Mouse (Mus musculus) spleen, adult 12 weeks (tissue): ENCODE results near the gene Decr2.
"Not testable (repeated sequence)": the region's sequence is repeated elsewhere in the genome, so short reads cannot be mapped to it uniquely, and the experiment has no call there.

Experiments
- DNase-seq: peaks from one replicate; pipeline ENCODE4 v3.0.0; 2022; ENCODE audit warnings: low spot score

The Decr2 gene

GRCm38 (mm10) chr17:26057787-26058567 lies 32.2 kb downstream of the Decr2 start:
- DNase-seq, result no peak

GRCm38 (mm10) chr17:26057278-26057677 lies 32.9 kb downstream of the Decr2 start:
- DNase-seq, result no peak

- DNase-seq, result no peak
Measured at GRCm38 (mm10) chr17:26055164-26055563, 35.0 kb downstream of the Decr2 start.

DNA sequence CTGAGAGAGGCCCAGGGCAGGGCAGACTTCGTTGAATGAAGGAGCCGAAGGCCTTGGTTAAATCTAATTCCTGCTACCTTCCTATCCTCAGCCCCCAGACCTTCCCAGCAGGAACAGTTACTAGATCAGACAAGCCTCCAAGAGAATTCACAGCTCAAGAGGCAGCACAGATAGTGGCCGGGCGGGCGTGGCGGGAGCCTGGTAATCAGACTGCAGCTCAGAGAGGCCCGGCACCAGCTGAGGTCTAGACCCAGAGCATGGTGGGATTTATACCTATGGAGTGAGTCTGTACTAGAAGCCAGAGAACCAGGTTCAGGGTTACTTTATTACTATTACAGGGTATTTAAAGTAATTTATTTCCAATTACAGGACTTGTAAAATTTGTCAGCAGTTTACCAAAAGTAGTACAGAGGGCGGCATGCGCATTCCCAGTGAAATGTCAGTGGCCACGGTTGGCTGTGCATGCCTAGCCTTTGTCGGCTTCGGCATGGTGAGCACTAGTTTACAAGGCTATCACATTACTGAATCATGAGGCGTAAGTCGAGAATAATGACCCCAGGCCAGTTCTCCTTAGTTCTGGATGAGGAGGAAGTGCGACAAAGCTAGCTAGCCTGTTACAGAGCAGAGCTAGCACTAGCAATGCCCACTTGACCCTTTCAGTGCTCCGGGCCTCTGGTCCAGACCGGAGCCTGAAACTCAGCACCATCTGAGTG lies 35.8 kb downstream of the Decr2 start:
- no peak for DNase-seq

DNA sequence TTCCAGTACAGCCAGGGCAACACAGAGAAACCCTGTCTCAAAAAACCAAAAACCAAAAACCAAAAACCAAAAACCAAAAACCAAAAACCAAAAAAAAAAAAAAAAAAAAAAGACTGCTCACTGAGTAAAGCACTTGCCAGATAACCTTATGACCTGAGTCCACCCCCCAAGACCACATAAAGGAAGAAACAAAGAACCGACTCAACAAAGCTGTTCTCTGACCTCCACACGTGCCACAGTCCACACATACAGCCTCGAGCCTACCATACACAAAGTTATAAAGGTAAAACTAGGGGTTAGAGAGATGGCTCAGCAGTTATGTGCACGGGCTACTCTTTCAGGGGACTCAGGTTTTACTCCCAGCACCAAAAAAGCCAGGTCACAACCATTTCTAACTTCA lies 37.4 kb downstream of the Decr2 start:
- no peak for DNase-seq

DNA sequence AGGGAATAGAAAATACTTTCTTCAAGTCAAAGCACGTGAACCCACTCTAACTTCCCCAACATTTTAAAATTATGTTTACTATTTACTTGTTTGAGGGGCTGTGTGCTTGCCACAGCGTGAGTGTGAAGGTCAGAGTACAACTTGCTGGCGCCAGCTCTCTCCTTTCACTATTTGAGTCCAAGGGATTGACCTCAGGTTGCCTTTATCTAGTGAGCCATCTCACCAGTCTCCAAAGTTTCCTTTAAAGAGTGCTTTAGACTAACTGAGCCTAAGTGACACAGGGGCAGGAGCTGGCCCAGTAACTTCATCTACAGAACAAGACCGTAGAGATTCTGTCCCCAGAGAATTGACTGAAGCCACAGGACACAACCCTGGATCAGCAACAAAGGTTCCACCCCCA lies 38.1 kb downstream of the Decr2 start:
- no peak for DNase-seq

GRCm38 (mm10) chr17:26048118-26048517 lies 42.0 kb downstream of the Decr2 start:
- no peak for DNase-seq

DNA sequence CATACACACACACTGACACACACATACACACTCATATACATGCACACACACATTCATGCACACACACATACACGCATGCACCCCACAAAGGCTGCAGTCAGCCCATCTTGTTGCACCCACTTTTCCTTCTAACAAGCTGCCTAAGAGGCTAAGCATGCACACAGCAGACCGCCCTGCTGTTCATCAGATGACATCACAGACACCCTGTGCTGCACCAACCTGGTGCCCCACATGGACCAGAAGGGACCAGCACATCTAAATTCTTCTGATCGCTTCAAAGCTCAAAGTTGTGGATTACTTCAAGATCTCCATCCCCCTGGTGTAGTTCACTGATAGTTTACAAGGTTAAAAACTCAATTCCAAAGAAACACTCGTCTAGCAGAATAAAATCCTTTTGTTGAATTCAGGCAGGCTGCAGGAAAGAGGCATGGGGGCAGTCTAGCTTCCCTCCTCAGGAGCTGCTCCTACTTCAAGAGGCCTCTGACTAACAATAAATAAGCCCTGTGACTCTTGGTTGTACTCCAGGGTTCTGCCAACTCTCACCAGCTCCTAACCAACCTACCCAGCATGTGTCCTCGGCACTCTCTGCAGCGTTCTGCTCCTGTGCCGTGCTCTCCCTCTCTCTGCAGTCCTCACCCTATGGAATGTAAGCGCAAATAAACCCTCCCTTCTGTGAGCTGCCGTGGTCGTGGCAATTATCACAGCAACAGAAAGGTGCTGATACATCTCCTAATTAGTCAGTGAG lies 43.7 kb downstream of the Decr2 start:
- no peak for DNase-seq

DNA sequence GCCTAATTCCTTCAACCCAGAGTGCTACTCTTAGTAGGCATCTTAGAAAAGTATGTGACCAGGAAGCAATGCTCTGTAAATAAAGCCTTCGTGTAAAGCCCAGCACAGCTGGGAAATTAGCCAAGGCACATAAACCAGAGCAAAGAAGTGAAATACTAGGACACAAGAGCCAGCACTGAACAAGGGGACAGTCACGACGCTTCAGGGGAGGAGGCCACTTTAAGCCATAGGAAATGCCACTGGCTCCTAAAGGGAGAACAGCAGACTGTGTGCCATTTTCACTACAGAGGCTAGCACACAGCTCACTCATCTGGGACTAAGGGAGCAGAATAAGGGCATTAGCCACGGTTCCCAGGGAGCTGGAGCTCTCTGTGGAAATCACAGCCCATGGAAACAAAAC lies 44.9 kb downstream of the Decr2 start:
- DNase-seq, result no peak

GRCm38 (mm10) chr17:26043249-26043636 lies 46.9 kb downstream of the Decr2 start:
- no peak for DNase-seq

DNA sequence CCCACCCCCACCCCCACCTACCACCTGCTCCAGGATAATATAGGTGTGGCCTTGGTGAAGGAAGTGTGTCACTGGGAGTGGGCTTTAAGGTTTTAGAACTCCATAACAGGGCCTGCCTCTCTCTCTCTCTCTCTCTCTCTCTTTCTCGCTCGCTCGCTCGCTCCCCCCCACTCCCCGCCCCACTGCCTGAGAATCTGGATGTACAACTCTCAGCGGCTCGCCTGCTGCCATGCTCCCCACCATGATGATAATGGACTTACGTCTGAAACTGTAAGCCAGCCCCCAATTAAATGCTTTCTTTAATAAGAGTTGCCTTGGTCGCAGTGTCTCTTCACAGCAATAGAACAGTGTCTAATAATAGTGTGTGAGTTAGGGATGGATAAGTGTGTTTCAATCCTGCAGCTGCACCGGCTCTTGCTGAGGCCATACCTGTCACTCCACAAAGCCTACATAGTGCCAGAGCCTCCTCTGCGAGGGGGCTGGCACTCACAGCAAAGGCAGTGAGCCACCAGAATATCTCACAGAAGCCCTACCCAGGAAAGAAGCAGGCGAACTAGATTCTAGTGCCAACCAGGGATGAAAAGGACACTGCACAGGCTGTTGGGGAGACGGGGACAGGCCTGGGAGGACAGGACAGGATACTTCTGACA lies 47.4 kb downstream of the Decr2 start:
- DNase-seq, result no peak

DNA sequence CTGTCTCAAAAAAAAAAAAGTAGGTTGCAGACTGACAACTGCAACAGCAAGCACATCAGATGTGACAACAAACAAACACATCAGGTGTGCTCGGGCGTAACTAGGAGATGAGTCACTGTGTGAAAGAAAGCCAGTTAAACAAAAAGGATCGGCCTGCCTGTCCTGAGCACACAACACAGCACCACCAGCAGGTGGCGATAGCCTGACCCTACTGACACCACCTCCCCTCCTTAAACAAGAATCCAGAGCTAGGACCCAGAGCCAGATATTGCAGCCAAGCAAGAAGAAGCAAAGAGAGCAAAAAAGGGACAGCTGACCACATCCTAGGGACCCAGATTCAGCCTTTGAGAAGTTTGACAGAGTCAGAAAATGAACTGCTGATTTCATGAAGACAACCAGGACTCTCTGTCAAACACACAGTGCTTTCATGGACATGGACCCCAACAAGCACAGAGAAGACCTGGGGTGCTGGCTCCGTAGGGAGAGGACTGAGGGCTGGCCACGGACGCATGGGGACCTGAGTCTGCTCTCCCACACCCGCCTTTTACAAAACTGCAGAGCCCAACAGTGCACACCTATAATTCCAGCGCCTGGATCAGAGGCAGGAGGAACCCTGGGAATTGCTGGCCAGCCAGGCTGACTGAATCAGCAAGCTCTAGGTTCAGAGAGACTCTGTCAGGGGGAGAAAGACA lies 48.9 kb downstream of the Decr2 start:
- DNase-seq, result no peak

GRCm38 (mm10) chr17:26040711-26041110 lies 49.4 kb downstream of the Decr2 start:
- DNase-seq, result not testable (repeated sequence)

DNA sequence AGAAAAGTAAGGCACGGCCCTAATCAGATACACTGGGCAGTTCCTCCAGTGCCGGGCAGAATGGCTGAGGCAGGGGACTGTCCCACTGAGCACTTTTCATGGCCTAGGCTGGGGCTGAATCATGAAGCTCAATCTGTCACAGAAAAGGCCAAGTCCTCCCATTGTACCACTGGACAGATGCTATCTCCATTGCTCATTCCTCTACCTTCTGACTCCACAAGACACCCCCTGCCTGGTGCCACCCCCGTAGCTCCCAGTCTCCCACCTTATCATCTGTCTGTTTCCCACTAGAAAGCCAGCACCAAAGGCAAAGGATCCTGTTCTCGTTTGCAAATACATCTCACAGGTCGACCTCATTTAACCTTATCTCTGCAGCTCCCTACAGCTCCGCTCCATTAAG lies 58.1 kb downstream of the Decr2 start:
- DNase-seq, result no peak

- no peak for DNase-seq
Measured at GRCm38 (mm10) chr17:26031583-26031982, 58.6 kb downstream of the Decr2 start.
